Mouse (Mus musculus) hindbrain, embryonic 11.5 days (tissue): ENCODE data around the gene Tbc1d22a. TPM values are rescaled to one million over a fixed set of nuclear protein-coding genes. Genes with fewer than 3 reads are reported as not detected.

Experiments used
- ATAC-seq: fragments of 200-750 bp; cut with Nextera tagmentation; 2 replicates; pipeline ENCODE4 v1.8.0; 2017; ENCODE audit warnings: mild to moderate bottlenecking, moderate TSS enrichment, moderate library complexity; ENCODE audit not compliant: low FRiP score
- DNase-seq: peaks from one replicate; pipeline ENCODE4 v3.0.0-alpha.2; 2015; ENCODE audit warnings: low spot score
- H3K27ac ChIP-seq: fragments of 300-500 bp; sonication (generic); 2 replicates; pipeline ENCODE4 v1.5.1; 2014; ENCODE audit warnings: mild to moderate bottlenecking, low read depth, low read length
- H3K27me3 ChIP-seq: fragments of 300-500 bp; sonication (generic); 2 replicates; pipeline ENCODE4 v1.6.1; 2014; ENCODE audit warnings: mild to moderate bottlenecking, low read length, moderate library complexity, mixed read lengths; ENCODE audit not compliant: control insufficient read depth, insufficient read depth
- H3K36me3 ChIP-seq: fragments of 300-500 bp; sonication (generic); 2 replicates; pipeline ENCODE4 v1.6.1; 2014; ENCODE audit warnings: mild to moderate bottlenecking, low read length, moderate library complexity, mixed read lengths; ENCODE audit not compliant: control insufficient read depth, insufficient read depth
- H3K4me1 ChIP-seq: fragments of 300-500 bp; sonication (generic); replicated peaks from 2 replicates; pipeline ENCODE4 v1.6.1; 2014; ENCODE audit warnings: low read length, mixed read lengths; ENCODE audit not compliant: control insufficient read depth, insufficient read depth
- H3K4me2 ChIP-seq: fragments of 300-500 bp; sonication (generic); replicated peaks from 2 replicates; pipeline ENCODE4 v1.6.1; 2014; ENCODE audit warnings: mild to moderate bottlenecking, low read depth, low read length
- H3K4me3 ChIP-seq: fragments of 300-500 bp; sonication (generic); 2 replicates; pipeline ENCODE4 v1.5.1; 2014; ENCODE audit warnings: low read depth, low read length
- H3K9ac ChIP-seq: fragments of 300-500 bp; sonication (generic); 2 replicates; pipeline ENCODE4 v1.6.1; 2014; ENCODE audit warnings: low read depth, low read length
- H3K9me3 ChIP-seq: fragments of 300-500 bp; sonication (generic); 2 replicates; pipeline ENCODE4 v1.6.1; 2016; ENCODE audit warnings: low read length; ENCODE audit not compliant: control insufficient read depth
- WGBS: fragments of 180-500 bp; shearing (Covaris S2); extraction: QIAGEN DNeasy Blood & Tissue Kit; methylation state at CpG from one replicate; pipeline ENCODE4 v1.1.7; 2014; 5-methylcytosine and 5-hydroxymethylcytosine counted together
- polyA plus RNA-seq: library from polyadenylated mRNA; unstranded; fragments of >200 nt; fragmentation: Nextera tagmentation; extraction: Ambion mirVana; gene quantifications from 2 replicates; pipeline ENCODE4 v1.2.1, GENCODE M21; 2014

The Tbc1d22a gene
- polyA plus RNA-seq, 1 experiment from 2014 or later: 7.3 TPM

DNA sequence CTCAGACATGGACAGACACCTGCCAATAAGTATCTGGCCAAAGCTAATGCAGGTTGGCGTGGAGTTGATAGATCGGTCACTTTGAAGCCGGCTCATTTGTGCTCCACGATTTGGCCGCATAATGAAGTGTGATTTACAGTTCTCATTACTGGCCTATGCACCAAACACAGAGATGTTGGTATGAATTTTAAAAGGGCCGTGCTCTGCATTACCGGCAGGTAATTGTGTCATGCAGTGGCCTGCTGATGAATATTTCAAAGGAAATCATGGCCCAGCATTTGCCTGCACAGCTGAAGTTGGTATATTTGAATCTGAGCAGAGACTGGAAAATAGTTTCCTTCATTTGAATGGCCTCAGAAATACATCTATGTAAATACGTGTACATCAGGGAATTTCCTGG lies 219.1 kb downstream of the Tbc1d22a start:
- Histone ChIP-seq H3K9ac (no peak overlapping the region), H3K9me3 (no peaks in the 10 kb centered on the region), H3K4me1 (no peaks in the 10 kb centered on the region), H3K4me3 (no peak overlapping the region), H3K4me2 (no peak overlapping the region), H3K27ac (no peak overlapping the region), H3K36me3 (no peaks in the 10 kb centered on the region), H3K27me3 (no peaks in the 10 kb centered on the region)
- DNase-seq: no peak
- 83% methylated on average over 8 of the region's 8 CpGs for WGBS
- no peak for ATAC-seq

DNA sequence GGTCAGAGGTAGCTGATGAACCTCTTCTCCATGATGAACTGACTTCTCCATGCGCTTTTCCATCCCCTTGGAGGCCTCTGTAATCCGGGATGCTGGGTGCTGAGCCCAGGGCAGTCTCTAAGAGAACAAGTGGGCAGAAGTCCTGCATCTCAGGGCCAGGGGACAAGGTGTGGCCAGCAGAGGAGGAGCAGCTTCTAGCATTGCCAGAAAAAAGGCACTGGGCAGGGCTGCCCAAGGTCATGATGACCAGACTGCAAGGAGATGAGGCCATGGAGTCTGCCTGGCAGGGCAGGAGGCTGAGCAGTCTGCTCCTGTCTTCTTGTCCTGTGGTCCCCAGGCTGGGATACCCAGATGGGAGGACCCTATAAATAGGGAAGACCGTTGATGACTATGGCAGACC lies 220.0 kb downstream of the Tbc1d22a start:
- Histone ChIP-seq H3K4me3 (no peak overlapping the region), H3K4me2 (no peak overlapping the region), H3K9ac (no peak overlapping the region), H3K4me1 (no peaks in the 10 kb centered on the region), H3K27ac (no peak overlapping the region), H3K9me3 (no peaks in the 10 kb centered on the region), H3K36me3 (no peaks in the 10 kb centered on the region), H3K27me3 (no peaks in the 10 kb centered on the region)
- 96% methylated on average over 3 of the region's 3 CpGs for WGBS
- DNase-seq (no peak), ATAC-seq (no peak)

DNA sequence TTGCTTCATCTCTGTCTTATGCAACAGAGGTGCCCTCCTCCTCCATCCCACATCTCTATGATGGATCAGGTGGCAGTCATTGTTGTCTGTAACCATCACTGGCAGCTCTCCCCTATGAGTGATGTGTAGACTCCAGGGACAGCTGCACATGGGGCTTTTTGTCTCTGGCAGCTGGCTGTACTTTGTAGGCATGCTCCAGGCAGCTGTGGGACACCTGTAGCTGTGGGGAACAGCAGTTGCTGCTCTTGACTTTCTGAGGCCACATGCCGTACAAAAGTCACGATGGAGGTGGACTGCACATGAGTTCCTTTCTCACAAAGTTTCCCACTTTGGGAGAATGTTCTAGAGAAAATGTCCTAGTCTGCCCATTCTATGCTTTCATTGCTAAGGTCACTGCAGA lies 223.1 kb downstream of the Tbc1d22a start:
- ATAC-seq: no peak
- WGBS: 85% methylated on average over 2 of the region's 2 CpGs

DNA sequence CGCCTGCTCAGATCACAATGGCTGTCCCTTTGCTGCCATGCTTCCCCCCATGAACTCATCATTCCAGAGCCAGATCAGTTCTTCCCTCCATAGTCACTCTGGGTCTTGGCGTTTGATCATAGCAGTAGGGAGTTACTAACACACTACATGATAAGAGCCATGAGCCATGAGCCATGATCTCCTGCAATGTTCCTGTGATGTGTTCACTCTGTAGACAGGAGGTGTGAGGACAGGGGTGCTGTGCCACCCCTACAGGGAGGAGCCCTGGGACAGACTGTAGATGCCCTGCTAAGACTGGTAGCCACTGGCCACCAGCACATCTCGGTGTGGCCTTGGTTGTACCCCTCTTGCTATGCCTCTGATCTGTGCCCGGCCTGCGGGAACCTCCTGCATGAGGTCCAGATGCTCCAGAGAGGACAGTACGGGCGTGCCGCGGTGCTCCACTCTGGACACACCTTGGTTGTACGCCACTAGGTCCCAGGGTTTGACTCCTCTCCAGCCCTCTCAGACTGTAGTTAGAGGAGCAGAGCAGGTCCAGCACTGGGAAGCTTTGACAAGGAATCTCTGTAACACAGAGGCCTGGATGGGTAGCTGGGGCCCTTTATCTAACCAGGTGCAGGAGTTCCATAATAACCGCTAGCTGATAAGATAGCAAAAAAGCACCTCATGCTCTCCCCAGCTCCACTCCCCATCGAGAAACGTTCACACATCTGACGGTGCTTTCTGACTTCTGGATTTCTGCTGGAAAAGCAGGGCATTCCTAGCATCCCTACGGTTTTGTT lies 224.9 kb downstream of the Tbc1d22a start:
- WGBS: 92% methylated on average over 15 of the region's 15 CpGs
- no peaks in the 10 kb centered on the region for H3K27me3 ChIP-seq
- ATAC-seq (no peak), DNase-seq (no peak)
- no peaks in the 10 kb centered on the region for H3K4me1 ChIP-seq
- H3K4me2 ChIP-seq: no peak overlapping the region
- H3K27ac ChIP-seq: no peak overlapping the region
- no peak overlapping the region for H3K4me3 ChIP-seq
- no peaks in the 10 kb centered on the region for H3K9me3 ChIP-seq
- H3K36me3 ChIP-seq: no peaks in the 10 kb centered on the region
- H3K9ac ChIP-seq: no peak overlapping the region

More for the DNA sequence above, 223.1 kb downstream of the Tbc1d22a start:
- no peaks in the 10 kb centered on the region for H3K9me3 ChIP-seq
- no peak overlapping the region for H3K4me3 ChIP-seq
- H3K27me3 ChIP-seq: no peaks in the 10 kb centered on the region
- no peak overlapping the region for H3K27ac ChIP-seq
- H3K4me1 ChIP-seq: no peaks in the 10 kb centered on the region
- no peaks in the 10 kb centered on the region for H3K36me3 ChIP-seq
- H3K9ac ChIP-seq: no peak overlapping the region
- DNase-seq: no peak
- H3K4me2 ChIP-seq: no peak overlapping the region

DNA sequence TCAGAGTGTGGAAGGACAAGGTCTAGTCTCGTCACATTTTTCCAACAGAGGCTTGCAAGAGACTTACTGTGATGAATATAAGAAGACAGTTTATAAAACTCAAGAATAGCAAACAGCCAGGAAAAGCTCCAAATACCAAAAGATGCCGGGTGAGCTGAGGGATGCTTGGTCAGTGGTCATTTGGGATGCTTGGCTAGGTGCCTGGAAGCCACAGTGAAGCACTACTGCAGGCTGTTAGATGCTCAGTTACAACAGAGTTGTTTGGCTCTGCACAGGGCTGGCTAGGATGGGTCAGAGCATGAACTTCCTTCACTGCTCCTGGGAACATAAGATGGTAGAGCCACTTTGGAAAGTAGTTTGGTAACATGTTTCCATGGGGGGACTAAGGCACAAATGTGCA lies 230.0 kb downstream of the Tbc1d22a start:
- H3K4me1 ChIP-seq: no peaks in the 10 kb centered on the region
- 96% methylated on average over 2 of the region's 2 CpGs for WGBS
- no peak for ATAC-seq

DNA sequence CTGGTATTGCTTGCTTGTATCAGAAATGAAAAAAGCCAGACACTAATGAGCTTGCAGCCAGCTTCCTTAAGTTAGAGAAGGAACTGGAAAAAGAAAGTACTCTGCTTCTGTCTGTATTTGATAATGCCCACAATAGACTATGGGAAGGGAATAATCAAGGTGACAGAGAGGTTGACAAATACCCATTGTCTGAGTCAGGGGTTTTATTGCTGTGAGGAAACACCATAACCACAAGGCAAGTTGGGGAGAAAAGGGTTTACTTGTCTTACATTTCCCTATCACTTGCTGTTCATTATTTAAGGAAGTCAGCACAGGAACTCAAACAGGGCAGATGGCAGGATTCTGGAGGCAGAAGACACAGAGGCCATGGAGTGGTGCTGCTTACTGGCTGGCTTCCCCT lies 231.8 kb downstream of the Tbc1d22a start:
- ATAC-seq (no peak), DNase-seq (no peak)
- H3K9ac ChIP-seq: no peak overlapping the region
- H3K4me3 ChIP-seq: no peak overlapping the region
- no peak overlapping the region for H3K4me2 ChIP-seq
- no peaks in the 10 kb centered on the region for H3K4me1 ChIP-seq
- H3K27ac ChIP-seq: no peak overlapping the region
- no peaks in the 10 kb centered on the region for H3K27me3 ChIP-seq
- H3K36me3 ChIP-seq: no peaks in the 10 kb centered on the region
- H3K9me3 ChIP-seq: no peaks in the 10 kb centered on the region

More for the DNA sequence above, 230.0 kb downstream of the Tbc1d22a start:
- Histone ChIP-seq H3K9ac (no peak overlapping the region), H3K4me2 (no peak overlapping the region), H3K9me3 (no peaks in the 10 kb centered on the region), H3K27me3 (no peaks in the 10 kb centered on the region), H3K4me3 (no peak overlapping the region), H3K36me3 (no peaks in the 10 kb centered on the region), H3K27ac (no peak overlapping the region)
- no peak for DNase-seq

DNA sequence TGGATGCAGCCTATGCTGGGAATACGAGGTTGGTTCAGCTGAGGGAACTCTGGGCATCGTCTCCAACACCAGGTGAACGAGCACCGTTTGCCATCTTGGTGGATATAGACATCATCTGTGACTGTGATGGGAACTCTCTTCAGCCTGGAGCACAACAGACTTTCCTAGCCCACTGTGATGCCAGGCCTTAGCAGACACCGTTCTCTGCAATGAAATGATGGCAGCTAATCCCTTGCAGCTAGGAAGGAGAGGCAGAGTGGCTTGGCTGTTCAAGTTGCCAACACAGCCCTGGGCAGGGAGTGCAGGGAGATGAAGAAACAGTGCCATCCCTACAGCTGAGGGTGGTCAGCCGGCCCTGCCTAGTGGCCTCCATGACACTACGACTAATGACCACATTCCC lies 233.0 kb downstream of the Tbc1d22a start:
- Histone ChIP-seq H3K27me3 (no peaks in the 10 kb centered on the region), H3K4me3 (no peak overlapping the region), H3K4me1 (no peaks in the 10 kb centered on the region), H3K9ac (no peak overlapping the region), H3K27ac (no peak overlapping the region), H3K4me2 (no peak overlapping the region), H3K36me3 (no peaks in the 10 kb centered on the region), H3K9me3 (no peaks in the 10 kb centered on the region)
- WGBS: 85% methylated on average over 7 of the region's 7 CpGs
- ATAC-seq: no peak
- DNase-seq: no peak

DNA sequence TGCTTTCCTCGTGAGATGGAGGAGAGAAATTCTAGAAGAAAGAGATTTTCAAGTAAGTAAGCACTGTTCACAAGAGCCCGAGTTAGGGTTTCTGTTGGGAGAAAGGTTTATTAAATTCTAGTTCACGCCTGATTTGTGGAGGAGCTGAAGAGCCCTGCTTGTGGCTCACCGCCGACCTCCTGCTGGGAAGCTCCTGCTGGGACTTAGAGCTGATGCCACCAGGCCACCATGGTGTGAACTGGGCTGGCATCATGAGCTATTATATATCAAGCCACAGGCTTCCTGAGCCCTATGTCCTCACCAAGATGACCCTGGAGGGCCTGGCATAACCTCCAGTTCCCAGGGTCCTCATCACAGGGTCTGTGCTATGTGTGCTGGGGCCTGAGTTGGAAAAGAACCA lies 235.0 kb downstream of the Tbc1d22a start:
- Histone ChIP-seq H3K4me1 (no peaks in the 10 kb centered on the region), H3K9me3 (no peaks in the 10 kb centered on the region), H3K27me3 (no peaks in the 10 kb centered on the region), H3K9ac (no peak overlapping the region), H3K4me3 (no peak overlapping the region), H3K36me3 (no peaks in the 10 kb centered on the region), H3K27ac (no peak overlapping the region), H3K4me2 (no peak overlapping the region)
- ATAC-seq (no peak), DNase-seq (no peak)
- 81% methylated on average over 5 of the region's 5 CpGs for WGBS

DNA sequence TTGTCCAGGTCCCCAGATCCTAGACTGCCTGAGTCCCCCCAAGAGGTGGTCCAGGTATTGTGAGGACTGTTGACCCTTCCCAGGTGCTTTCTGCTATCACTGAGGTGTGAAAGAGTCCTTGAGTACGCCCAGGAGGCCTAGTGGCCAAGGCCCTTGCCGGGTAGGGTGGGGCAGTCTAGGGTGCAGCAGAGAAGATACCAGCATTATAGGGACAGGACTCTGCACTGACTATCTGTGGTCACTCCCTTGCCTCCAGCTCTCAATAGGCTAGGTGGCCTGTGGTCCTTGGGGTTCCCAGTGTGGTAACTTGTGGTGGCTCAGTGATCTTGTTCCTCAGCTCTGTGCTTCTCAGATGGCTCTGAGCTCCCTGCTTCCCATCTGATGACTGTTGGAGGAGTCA lies 235.5 kb downstream of the Tbc1d22a start:
- H3K27me3 ChIP-seq: no peaks in the 10 kb centered on the region
- H3K36me3 ChIP-seq: no peaks in the 10 kb centered on the region
- H3K4me2 ChIP-seq: no peak overlapping the region
- 94% methylated on average over 2 of the region's 2 CpGs for WGBS
- no peak overlapping the region for H3K4me3 ChIP-seq
- H3K9ac ChIP-seq: no peak overlapping the region
- H3K9me3 ChIP-seq: no peaks in the 10 kb centered on the region
- H3K27ac ChIP-seq: no peak overlapping the region; the same call in 1 of the 2 replicates
- DNase-seq: no peak
- no peak for ATAC-seq
- no peaks in the 10 kb centered on the region for H3K4me1 ChIP-seq
